36 mouse cellular contexts compared by ENCODE assay signal in the genomic region with DNA sequence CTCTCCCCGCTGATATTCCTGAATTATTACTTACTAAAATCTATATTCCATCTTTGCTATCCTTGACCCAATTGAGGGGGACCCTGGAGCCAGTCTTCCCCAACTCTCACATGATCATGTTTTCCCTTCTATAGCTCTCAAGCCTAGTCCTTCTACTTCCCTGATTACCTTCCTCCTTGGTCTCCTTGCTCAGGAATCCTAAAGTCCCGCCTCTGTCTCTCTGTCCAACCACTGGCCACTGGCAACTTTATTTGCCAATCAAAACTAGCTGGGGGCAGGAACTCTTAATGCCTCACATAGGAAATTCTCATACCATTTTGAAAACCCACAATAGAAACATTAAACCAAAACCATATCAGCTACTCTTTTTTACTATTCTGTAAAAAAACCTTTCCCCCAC. TPM values are rescaled to one million over a fixed set of nuclear protein-coding genes. Genes with fewer than 3 reads are reported as not detected.
"Had no signal": no experiment of that assay in that cellular context is flagged by ENCODE, and none has a peak within 500 bp of the region (broad histone marks: within the 10 kb centered on the region; RNA-seq: fewer than 3 reads in every experiment).

No protein-coding gene starts in this region.

- H3K36me3 ChIP-seq: heart, embryonic 10.5 days; heart, embryonic 12.5 days; heart, embryonic 13.5 days; heart, embryonic 15.5 days; hindbrain, embryonic 10.5 days; hindbrain, embryonic 12.5 days; hindbrain, embryonic 13.5 days; hindbrain, embryonic 15.5 days; intestine, embryonic 15.5 days; kidney, embryonic 15.5 days had no signal

- H3K4me1 ChIP-seq: hindbrain, embryonic 12.5 days; hindbrain, embryonic 15.5 days; intestine, embryonic 15.5 days; kidney, embryonic 15.5 days had no signal

- H3K27me3 ChIP-seq: heart, embryonic 12.5 days; heart, embryonic 13.5 days; heart, embryonic 15.5 days; hindbrain, embryonic 13.5 days; hindbrain, embryonic 15.5 days; intestine, embryonic 15.5 days; kidney, embryonic 15.5 days had no signal

- DNase-seq: heart, postnatal 10 days; heart, postnatal 14 days; heart, postnatal 36 days; heart, postnatal 4 days; kidney, adult 11 months; kidney, adult 18-20 months; kidney, adult 2 months; kidney, adult 8-10 months; kidney, adult 9 months; kidney, postnatal 10 days; kidney, postnatal 14 days; kidney, postnatal 25 days; kidney, postnatal 36 days; kidney, postnatal 4 days; layer of hippocampus, adult 9-11 months; layer of hippocampus, postnatal 36 days had no signal

- ATAC-seq: hindbrain, embryonic 16.5 days; hindbrain, postnatal 0 days; inflammation-experienced regulatory T-cells, adult 6 months; intestine, embryonic 15.5 days; intestine, embryonic 16.5 days; intestine, postnatal 0 days had no signal

- H3K4me3 ChIP-seq: heart, embryonic 10.5 days; heart, embryonic 12.5 days; heart, embryonic 13.5 days; heart, embryonic 15.5 days; hindbrain, embryonic 10.5 days; hindbrain, embryonic 12.5 days; hindbrain, embryonic 13.5 days; hindbrain, embryonic 15.5 days; intestine, embryonic 15.5 days; kidney, embryonic 15.5 days; layer of hippocampus, adult 2 months had no signal

- H3K27ac ChIP-seq: heart, embryonic 10.5 days; heart, embryonic 13.5 days; heart, embryonic 15.5 days; hindbrain, embryonic 10.5 days; hindbrain, embryonic 12.5 days; hindbrain, embryonic 13.5 days; hindbrain, embryonic 14.5 days; hindbrain, embryonic 15.5 days; hindbrain, postnatal 0 days; intestine, embryonic 15.5 days; kidney, embryonic 15.5 days; kidney, postnatal 0 days; layer of hippocampus, adult 2 months had no signal

- H3K4me2 ChIP-seq: heart, embryonic 11.5 days; heart, embryonic 12.5 days; heart, embryonic 13.5 days; heart, embryonic 15.5 days; hindbrain, embryonic 12.5 days; hindbrain, embryonic 13.5 days; hindbrain, embryonic 14.5 days; hindbrain, embryonic 15.5 days; intestine, embryonic 15.5 days; kidney, embryonic 15.5 days had no signal

- H3K9ac ChIP-seq: heart, embryonic 12.5 days; heart, embryonic 13.5 days; heart, embryonic 15.5 days; hindbrain, embryonic 12.5 days; hindbrain, embryonic 13.5 days; hindbrain, embryonic 14.5 days; hindbrain, embryonic 15.5 days; intestine, embryonic 15.5 days; kidney, embryonic 15.5 days had no signal

- H3K9me3 ChIP-seq: heart, embryonic 10.5 days; heart, embryonic 12.5 days; heart, embryonic 13.5 days; heart, embryonic 15.5 days; hindbrain, embryonic 10.5 days; hindbrain, embryonic 12.5 days; hindbrain, embryonic 13.5 days; hindbrain, embryonic 15.5 days; intestine, embryonic 15.5 days; kidney, embryonic 15.5 days had no signal

RNA-seq across cellular contexts. Expression of a gene that starts 17.5 kb away (rescaled TPM):
- polyA plus RNA-seq: hindbrain, embryonic 10.5 days; hindbrain, embryonic 11.5 days; hindbrain, embryonic 13.5 days; hindbrain, embryonic 14.5 days had no signal
